Mouse (Mus musculus) CD4-positive helper T cell, adult 2 months (primary cell): ENCODE results near the gene Nynrin.

Experiments used
- DNase-seq: peaks from one replicate; pipeline ENCODE4 v3.0.0-alpha.2; 2012; ENCODE audit warnings: low read depth, missing footprints, low spot score

The Nynrin gene

GRCm38 (mm10) chr14:55853621-55854285, at the start of gene Nynrin:
Gene Nynrin (plus strand): TSS chr14:55854010.
- peak; percentile 19 for DNase-seq

GRCm38 (mm10) chr14:55814885-55815284, 38.9 kb upstream of the Nynrin start:
- no peak for DNase-seq

- DNase-seq = no peak
Measured at GRCm38 (mm10) chr14:55815310-55815751, 38.5 kb upstream of the Nynrin start.

- no peak for DNase-seq
Measured at GRCm38 (mm10) chr14:55819845-55820405, 33.9 kb upstream of the Nynrin start.

GRCm38 (mm10) chr14:55820576-55820975, 33.2 kb upstream of the Nynrin start:
- no peak for DNase-seq

GRCm38 (mm10) chr14:55822435-55822990, 31.3 kb upstream of the Nynrin start:
- DNase-seq = peak; percentile 81

- DNase-seq = no peak
Measured at GRCm38 (mm10) chr14:55822991-55823762, 30.6 kb upstream of the Nynrin start, which contains the start of gene Nfatc4. Gene Nfatc4 (plus strand): TSS chr14:55823144.

GRCm38 (mm10) chr14:55824001-55824480, 29.8 kb upstream of the Nynrin start:
- DNase-seq = no peak

GRCm38 (mm10) chr14:55824481-55825215, 29.2 kb upstream of the Nynrin start:
- DNase-seq = no peak

- no peak for DNase-seq
Measured at GRCm38 (mm10) chr14:55825216-55826051, 28.4 kb upstream of the Nynrin start.

- no peak for DNase-seq
Measured at GRCm38 (mm10) chr14:55826142-55826541, 27.7 kb upstream of the Nynrin start.

- DNase-seq = no peak
Measured at GRCm38 (mm10) chr14:55826551-55827340, 27.1 kb upstream of the Nynrin start.

- no peak for DNase-seq
Measured at GRCm38 (mm10) chr14:55828716-55829263, 25.0 kb upstream of the Nynrin start.

GRCm38 (mm10) chr14:55829854-55830253, 24.0 kb upstream of the Nynrin start:
- no peak for DNase-seq

- no peak for DNase-seq
Measured at GRCm38 (mm10) chr14:55830331-55830730, 23.5 kb upstream of the Nynrin start.

GRCm38 (mm10) chr14:55833126-55833525, 20.7 kb upstream of the Nynrin start:
- DNase-seq = no peak

- DNase-seq = no peak
Measured at GRCm38 (mm10) chr14:55834808-55835533, 18.8 kb upstream of the Nynrin start.

GRCm38 (mm10) chr14:55838312-55838711, 15.5 kb upstream of the Nynrin start:
- no peak for DNase-seq

- DNase-seq = no peak
Measured at GRCm38 (mm10) chr14:55838740-55839139, 15.1 kb upstream of the Nynrin start.
